Mouse (Mus musculus) MEL (cell line): Measurements from ENCODE around the gene Kif20b. TPM values are rescaled to one million over a fixed set of nuclear protein-coding genes. Genes with fewer than 3 reads are reported as not detected.

Source experiments
- DNase-seq: peaks from one replicate; pipeline ENCODE4 v3.0.0; 2011; ENCODE audit warnings: low read depth, low spot score
- H3K27ac ChIP-seq: 2 replicates; pipeline ENCODE4 v1.5.1; 2012; ENCODE audit warnings: low read depth, mild to moderate bottlenecking, control low read depth, low read length, moderate library complexity; ENCODE audit not compliant: control insufficient read depth
- H3K27me3 ChIP-seq, 2 experiments: fragments of 150-350 bp in 1 of 2; sonication (generic) in 1 of 2; 2 replicates each; pipeline ENCODE4 v1.6.1; 2012; ENCODE audit warnings: low read length in 2 of 2, mild to moderate bottlenecking in 2 of 2, improper control_type of control experiment in 1 of 2, moderate library complexity in 1 of 2; ENCODE audit not compliant: insufficient read depth in 2 of 2, control insufficient read depth in 1 of 2
- H3K36me3 ChIP-seq, 2 experiments: 2 replicates each; pipeline ENCODE4 v1.6.1; 2012 to 2014; ENCODE audit warnings: low read length in 2 of 2, improper control_type of control experiment in 1 of 2, inconsistent platforms in 1 of 2, mild to moderate bottlenecking in 1 of 2; ENCODE audit not compliant: insufficient read depth in 2 of 2, control insufficient read depth in 1 of 2
- H3K4me1 ChIP-seq, 2 experiments: fragments of 150-350 bp in 1 of 2; sonication (generic) in 1 of 2; 2 replicates each; pipeline ENCODE4 v1.6.1; 2012; ENCODE audit warnings: low read length in 2 of 2, improper control_type of control experiment in 1 of 2, mild to moderate bottlenecking in 1 of 2; ENCODE audit not compliant: insufficient read depth in 2 of 2, control insufficient read depth in 1 of 2
- H3K4me3 ChIP-seq, 2 experiments: fragments of 150-350 bp in 1 of 2; sonication (generic) in 1 of 2; 2 replicates each; pipeline ENCODE4 v1.5.1; 2012; ENCODE audit warnings: low read depth in 2 of 2, low read length in 2 of 2, mild to moderate bottlenecking in 2 of 2, moderate library complexity in 2 of 2, control low read depth in 1 of 2, improper control_type of control experiment in 1 of 2; ENCODE audit not compliant: control insufficient read depth in 1 of 2, insufficient read depth in 1 of 2
- H3K79me2 ChIP-seq: 2 replicates; pipeline ENCODE4 v1.6.1; 2012; ENCODE audit warnings: mild to moderate bottlenecking, low read length, moderate library complexity; ENCODE audit not compliant: control insufficient read depth, poor library complexity, insufficient read depth
- H3K9ac ChIP-seq: 2 replicates; pipeline ENCODE4 v1.6.1; 2012; ENCODE audit warnings: low read depth, mild to moderate bottlenecking, control low read depth, low read length, moderate library complexity; ENCODE audit not compliant: control insufficient read depth, poor library complexity, severe bottlenecking
- H3K9me3 ChIP-seq: fragments of 150-350 bp; sonication (generic); replicated peaks from 2 replicates; pipeline ENCODE4 v1.6.1; 2012; ENCODE audit warnings: mild to moderate bottlenecking, low read length, improper control_type of control experiment, moderate library complexity; ENCODE audit not compliant: insufficient read depth
- BHLHE40 ChIP-seq: IDR thresholded peaks from 2 replicates; pipeline ENCODE4 v1.6.1; 2012; ENCODE audit warnings: low read depth, mild to moderate bottlenecking, inconsistent platforms, low read length, improper control_type of control experiment, borderline replicate concordance
- CHD1 ChIP-seq: IDR thresholded peaks from 2 replicates; pipeline ENCODE4 v1.6.1; 2012; ENCODE audit warnings: low read depth, mild to moderate bottlenecking, inconsistent platforms, low read length, improper control_type of control experiment
- CHD2 ChIP-seq: IDR thresholded peaks from 2 replicates; pipeline ENCODE4 v1.6.1; 2011; ENCODE audit warnings: low read length, improper control_type of control experiment
- CTCF ChIP-seq, 3 experiments: IDR thresholded peaks in 2 of 3; conservative IDR thresholded peaks in 1 of 3; 2 replicates each; pipeline ENCODE4 v1.5.1; 2011 to 2012; ENCODE audit warnings: low read length in 3 of 3, low read depth in 2 of 3, mild to moderate bottlenecking in 2 of 3, improper control_type of control experiment in 1 of 3, inconsistent platforms in 1 of 3, mixed read lengths in 1 of 3, moderate library complexity in 1 of 3; ENCODE audit not compliant: control insufficient read depth in 1 of 3, insufficient read depth in 1 of 3, poor library complexity in 1 of 3, severe bottlenecking in 1 of 3
- ELF1 ChIP-seq: IDR thresholded peaks from 2 replicates; pipeline ENCODE4 v1.6.1; 2014; ENCODE audit warnings: low read depth, mild to moderate bottlenecking, inconsistent platforms, low read length, improper control_type of control experiment, moderate library complexity
- EP300 ChIP-seq, 2 experiments: IDR thresholded peaks; 2 replicates each; pipeline ENCODE4 v1.6.1; 2011; ENCODE audit warnings: improper control_type of control experiment in 2 of 2, low read length in 2 of 2, low read depth in 1 of 2, mild to moderate bottlenecking in 1 of 2
- ETS1 ChIP-seq: IDR thresholded peaks from 2 replicates; pipeline ENCODE4 v1.6.1; 2012; ENCODE audit warnings: low read depth, mild to moderate bottlenecking, inconsistent platforms, low read length, improper control_type of control experiment, moderate library complexity
- GATA1 ChIP-seq: IDR thresholded peaks from 2 replicates; pipeline ENCODE4 v1.6.1; 2011; ENCODE audit warnings: low read depth, low read length, improper control_type of control experiment
- JUND ChIP-seq: IDR thresholded peaks from 2 replicates; pipeline ENCODE4 v1.6.1; 2011; ENCODE audit warnings: low read depth, mild to moderate bottlenecking, improper control_type of control experiment, low read length
- KAT2A ChIP-seq: conservative IDR thresholded peaks from 2 replicates; pipeline ENCODE4 v1.6.1; 2012; ENCODE audit warnings: low read depth, low read length, improper control_type of control experiment, inconsistent platforms
- MAFK ChIP-seq: IDR thresholded peaks from 2 replicates; pipeline ENCODE4 v1.6.1; 2011; ENCODE audit warnings: low read depth, mild to moderate bottlenecking, low read length, improper control_type of control experiment, borderline replicate concordance
- MAX ChIP-seq: IDR thresholded peaks from 2 replicates; pipeline ENCODE4 v1.6.1; 2011; ENCODE audit warnings: low read length, improper control_type of control experiment
- MAZ ChIP-seq: IDR thresholded peaks from 2 replicates; pipeline ENCODE4 v1.6.1; 2012; ENCODE audit warnings: low read depth, mild to moderate bottlenecking, inconsistent platforms, low read length, improper control_type of control experiment
- NELFE ChIP-seq: IDR thresholded peaks from 2 replicates; pipeline ENCODE4 v1.6.1; 2011; ENCODE audit warnings: low read depth, low read length, improper control_type of control experiment
- POLR2A ChIP-seq, 2 experiments: IDR thresholded peaks; 2 replicates each; pipeline ENCODE4 v1.6.1; 2011 to 2012; ENCODE audit warnings: low read length in 2 of 2, mild to moderate bottlenecking in 2 of 2, control low read depth in 1 of 2, improper control_type of control experiment in 1 of 2, low read depth in 1 of 2, moderate library complexity in 1 of 2; ENCODE audit not compliant: control insufficient read depth in 1 of 2, insufficient read depth in 1 of 2, poor library complexity in 1 of 2
- POLR2AphosphoS2 ChIP-seq: IDR thresholded peaks from 2 replicates; pipeline ENCODE4 v1.6.1; 2011; ENCODE audit warnings: low read length, improper control_type of control experiment
- RAD21 ChIP-seq: IDR thresholded peaks from 2 replicates; pipeline ENCODE4 v1.6.1; 2011; ENCODE audit warnings: mild to moderate bottlenecking, low read depth, low read length, improper control_type of control experiment
- SIN3A ChIP-seq: IDR thresholded peaks from 2 replicates; pipeline ENCODE4 v1.6.1; 2012; ENCODE audit warnings: low read length, improper control_type of control experiment, inconsistent platforms
- TAL1 ChIP-seq: IDR thresholded peaks from 2 replicates; pipeline ENCODE4 v1.6.1; 2012; ENCODE audit warnings: mild to moderate bottlenecking, inconsistent platforms, low read length, moderate library complexity, mixed read lengths
- ZC3H11A ChIP-seq: IDR thresholded peaks from 2 replicates; pipeline ENCODE4 v1.6.1; 2012; ENCODE audit warnings: low read depth, mild to moderate bottlenecking, inconsistent platforms, low read length, improper control_type of control experiment
- ZMIZ1 ChIP-seq: IDR thresholded peaks from 2 replicates; pipeline ENCODE4 v1.6.1; 2012; ENCODE audit warnings: low read depth, mild to moderate bottlenecking, inconsistent platforms, low read length, improper control_type of control experiment, moderate library complexity
- polyA plus RNA-seq, 2 experiments: library from polyadenylated mRNA; stranded (reverse) in 1 of 2; unstranded in 1 of 2; fragments of >175 nt in 1 of 2; fragments of >200 nt in 1 of 2; gene quantifications; 2 replicates each; pipeline versions ENCODE4 v1.2.1 to v1.2.4; 2012; ENCODE audit warnings: low replicate concordance in 2 of 2, low read depth in 1 of 2; ENCODE audit not compliant: insufficient read length in 2 of 2, insufficient read depth in 1 of 2, missing spikeins in 1 of 2
- total RNA-seq: library from RNA; depleted of rRNA; stranded (reverse); fragments of 300-350 nt; gene quantifications from 2 replicates; pipeline ENCODE4 v1.2.3, GENCODE M21; 2012

Gene Kif20b
- total and polyA plus RNA-seq, 3 experiments: 40.0 to 55.5 (median 41.6) TPM

DNA sequence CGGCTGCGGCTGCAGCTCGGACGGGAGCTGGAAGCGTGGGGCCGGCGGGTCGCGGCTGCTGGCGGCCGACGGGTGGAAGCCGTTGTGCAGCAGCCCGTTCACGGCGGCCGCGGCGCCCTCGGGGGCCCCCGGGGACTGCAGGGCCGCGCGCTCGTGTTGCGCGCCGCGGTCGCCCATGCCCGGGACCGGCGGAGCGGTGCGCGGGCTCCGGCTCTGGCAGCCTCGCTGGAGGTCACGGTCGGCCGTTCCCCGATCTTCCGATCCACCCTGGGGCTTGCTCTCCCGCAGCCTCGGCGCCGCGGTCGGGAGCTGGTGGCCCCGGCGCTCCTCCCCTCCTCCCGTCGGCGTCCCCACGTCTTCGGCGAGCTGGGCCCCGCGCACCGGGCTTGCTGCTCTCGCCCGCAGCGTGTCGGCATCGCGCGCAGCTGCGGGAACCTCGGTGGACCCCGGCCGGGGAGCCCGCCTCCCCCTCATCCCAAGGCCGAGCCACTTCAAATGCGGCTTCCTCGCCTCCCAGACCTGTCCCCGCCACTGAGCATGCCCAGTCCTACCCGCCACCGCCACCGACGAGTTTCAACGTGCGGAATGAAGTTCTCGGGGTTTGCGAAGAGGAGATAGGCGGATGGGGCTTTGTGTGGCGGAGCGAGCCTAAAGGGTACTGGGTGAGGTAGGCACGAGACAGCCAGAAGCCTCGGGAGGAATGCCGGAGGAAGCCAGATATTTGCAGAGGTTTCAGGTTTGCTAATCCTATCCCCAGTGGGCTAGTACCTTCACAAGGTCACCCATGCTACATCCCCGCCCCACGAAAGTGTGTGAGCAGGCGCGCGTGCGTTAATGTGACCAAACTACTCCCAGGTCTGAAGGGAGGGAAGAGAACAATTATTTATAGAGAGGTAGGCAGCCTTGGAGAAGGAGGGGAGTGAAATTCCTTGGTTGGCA, 43.3 kb upstream of the Kif20b start, which contains the start of gene Pank1 (continued):
- TF ChIP-seq MAFK: no peak
- no peak for TF ChIP-seq JUND
- no peak for TF ChIP-seq ETS1
- TF ChIP-seq CTCF (IDR thresholded peaks at IDR 0.05 in 2 of 3, conservative IDR thresholded peaks at IDR 0.05 in 1 of 3; ENCODE audit: control insufficient read depth in 1 of 3, insufficient read depth in 1 of 3, low read depth in 2 of 3, low read length in 3 of 3, poor library complexity in 1 of 3, severe bottlenecking in 1 of 3): no peak
- TF ChIP-seq POLR2A (IDR thresholded peaks at IDR 0.05; ENCODE audit: control insufficient read depth in 1 of 2, insufficient read depth in 1 of 2, low read depth in 1 of 2, low read length in 2 of 2, poor library complexity in 1 of 2): peak; percentile 62 to 86; a peak in 3 of 4 replicates
- peak; percentile 83 for TF ChIP-seq NELFE

GRCm38 (mm10) chr19:34879624-34880023, 42.5 kb upstream of the Kif20b start:
- DNase-seq: no peak
- peaks cover 17 to 43% of the 10 kb centered on the region in 2 experiments for H3K4me1 ChIP-seq
- no peaks in the 10 kb centered on the region for H3K9me3 ChIP-seq
- no peaks in the 10 kb centered on the region for H3K27me3 ChIP-seq
- peak overlapping the region; percentile 80 to 93 for H3K4me3 ChIP-seq
- H3K9ac ChIP-seq: peak overlapping the region; percentile 93
- peak overlapping the region; percentile 71 for H3K27ac ChIP-seq
- H3K79me2 ChIP-seq: peaks cover 37% of the 10 kb centered on the region
- TF ChIP-seq ELF1: no peak
- TF ChIP-seq KAT2A: no peak
- 0 out of 2 replicates have a peak, but pooled peaks have one; percentile 10 for TF ChIP-seq SIN3A
- TF ChIP-seq EP300 (IDR thresholded peaks at IDR 0.05; ENCODE audit: low read depth in 1 of 2, low read length in 2 of 2): peak in 1 of 2 experiments; percentile 35; a peak in 1 of 4 replicates
- no peak for TF ChIP-seq MAX
- TF ChIP-seq ZMIZ1: no peak
- TF ChIP-seq POLR2AphosphoS2: no peak
- TF ChIP-seq TAL1: no peak
- TF ChIP-seq MAZ: 0 out of 2 replicates have a peak, but pooled peaks have one; percentile 15
- peaks cover 0 to 46% of the 10 kb centered on the region in 2 experiments; a peak in 2 of 4 replicates for H3K36me3 ChIP-seq

DNA sequence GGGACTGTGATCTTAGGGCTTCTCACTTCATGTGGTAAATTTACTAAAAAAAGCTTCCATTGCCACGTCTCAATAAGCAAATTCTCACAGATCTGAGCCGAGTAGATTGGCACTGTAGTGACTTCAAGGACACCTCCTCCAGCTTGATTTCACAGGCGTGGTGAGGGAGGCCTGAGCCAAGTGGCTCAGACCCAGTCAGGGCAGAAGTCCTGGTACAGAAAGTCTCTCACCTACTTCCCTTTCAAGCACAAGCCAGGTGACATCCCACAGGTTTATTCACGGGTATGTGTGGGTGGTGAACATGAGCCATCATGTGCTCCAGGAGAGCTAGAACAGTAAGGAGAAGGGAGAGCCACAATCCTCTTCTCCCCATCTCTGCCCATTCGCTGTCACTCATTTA, 41.0 kb upstream of the Kif20b start:
- DNase-seq: peak; percentile 40
- H3K9ac ChIP-seq: no peak overlapping the region
- H3K36me3 ChIP-seq: peaks cover 0 to 47% of the 10 kb centered on the region in 2 experiments; a peak in 2 of 4 replicates
- no peaks in the 10 kb centered on the region for H3K27me3 ChIP-seq
- H3K9me3 ChIP-seq: no peaks in the 10 kb centered on the region
- H3K79me2 ChIP-seq: peaks cover 28% of the 10 kb centered on the region
- TF ChIP-seq BHLHE40 (no peak), CHD2 (no peak), RAD21 (no peak), ZC3H11A (no peak), ETS1 (no peak), ELF1 (no peak), GATA1 (no peak), CHD1 (no peak), NELFE (no peak)
- no peak overlapping the region for H3K27ac ChIP-seq
- H3K4me3 ChIP-seq: no peak overlapping the region
- peaks cover 17 to 43% of the 10 kb centered on the region in 2 experiments for H3K4me1 ChIP-seq
